Mouse (Mus musculus) urinary bladder, postnatal 36 days (tissue): ENCODE data around the gene Nek1.

Source experiments
- DNase-seq, 2 experiments: peaks; one replicate each; pipeline ENCODE4 v3.0.0; 2022; ENCODE audit warnings: low spot score in 2 of 2, mixed read lengths in 1 of 2

The Nek1 gene

GRCm38 (mm10) chr8:61158540-61158939 is 165.5 kb downstream of the Nek1 start:
- no peak for DNase-seq

- peak in 1 of 2 experiments; percentile 17 for DNase-seq
Measured at GRCm38 (mm10) chr8:61161461-61162185, 168.6 kb downstream of the Nek1 start.

- DNase-seq, result no peak
Measured at GRCm38 (mm10) chr8:61162186-61162566, 169.2 kb downstream of the Nek1 start.

- no peak for DNase-seq
Measured at GRCm38 (mm10) chr8:61171546-61171945, 178.6 kb downstream of the Nek1 start.

GRCm38 (mm10) chr8:61173921-61174492 is 181.0 kb downstream of the Nek1 start:
- no peak for DNase-seq

- no peak for DNase-seq
Measured at GRCm38 (mm10) chr8:61175876-61176275, 182.9 kb downstream of the Nek1 start.

- DNase-seq, result no peak
Measured at GRCm38 (mm10) chr8:61177680-61178593, 184.9 kb downstream of the Nek1 start.

- DNase-seq, result no peak
Measured at GRCm38 (mm10) chr8:61178594-61179140, 185.7 kb downstream of the Nek1 start.
